Mouse (Mus musculus) limb, embryonic 12.5 days (tissue): ENCODE data around the gene Aif1l. TPM values are rescaled to one million over a fixed set of nuclear protein-coding genes. Genes with fewer than 3 reads are reported as not detected.

ENCODE experiments used
- ATAC-seq: fragments of 200-750 bp; cut with Nextera tagmentation; 2 replicates; pipeline ENCODE4 v1.8.0; 2017; ENCODE audit warnings: low read depth, moderate TSS enrichment; ENCODE audit not compliant: insufficient number of reproducible peaks, insufficient read depth, low FRiP score, low TSS enrichment
- H3K27ac ChIP-seq: fragments of 300-500 bp; sonication (generic); 2 replicates; pipeline ENCODE4 v1.5.1; 2016; ENCODE audit warnings: mild to moderate bottlenecking, moderate library complexity
- H3K27me3 ChIP-seq: fragments of 300-500 bp; sonication (generic); 2 replicates; pipeline ENCODE4 v1.6.1; 2016; ENCODE audit warnings: mild to moderate bottlenecking, moderate library complexity
- H3K36me3 ChIP-seq: fragments of 300-500 bp; sonication (generic); 2 replicates; pipeline ENCODE4 v1.6.1; 2016; ENCODE audit warnings: mild to moderate bottlenecking, moderate library complexity
- H3K4me1 ChIP-seq: fragments of 300-500 bp; sonication (generic); replicated peaks from 2 replicates; pipeline ENCODE4 v1.6.1; 2016
- H3K4me2 ChIP-seq: fragments of 300-500 bp; sonication (generic); 2 replicates; pipeline ENCODE4 v1.6.1; 2016; ENCODE audit warnings: mild to moderate bottlenecking, moderate library complexity
- H3K4me3 ChIP-seq: fragments of 300-500 bp; sonication (generic); replicated peaks from 2 replicates; pipeline ENCODE4 v1.5.1; 2016; ENCODE audit warnings: mild to moderate bottlenecking
- H3K9ac ChIP-seq: fragments of 300-500 bp; sonication (generic); replicated peaks from 2 replicates; pipeline ENCODE4 v1.6.1; 2016; ENCODE audit warnings: mild to moderate bottlenecking, moderate library complexity
- H3K9me3 ChIP-seq: fragments of 300-500 bp; sonication (generic); 2 replicates; pipeline ENCODE4 v1.6.1; 2016; ENCODE audit warnings: mild to moderate bottlenecking, moderate library complexity
- WGBS: fragments of 180-500 bp; shearing (Covaris S2); methylation state at CpG from one replicate; pipeline ENCODE4 v1.1.7; 2016; 5-methylcytosine and 5-hydroxymethylcytosine counted together
- polyA plus RNA-seq: library from polyadenylated mRNA; unstranded; fragments of >200 nt; fragmentation: Nextera tagmentation; extraction: Ambion mirVana; gene quantifications from 2 replicates; pipeline ENCODE4 v1.2.1, GENCODE M21; 2016

Aif1l gene
- polyA plus RNA-seq, 1 experiment from 2014 or later = 100 TPM

DNA sequence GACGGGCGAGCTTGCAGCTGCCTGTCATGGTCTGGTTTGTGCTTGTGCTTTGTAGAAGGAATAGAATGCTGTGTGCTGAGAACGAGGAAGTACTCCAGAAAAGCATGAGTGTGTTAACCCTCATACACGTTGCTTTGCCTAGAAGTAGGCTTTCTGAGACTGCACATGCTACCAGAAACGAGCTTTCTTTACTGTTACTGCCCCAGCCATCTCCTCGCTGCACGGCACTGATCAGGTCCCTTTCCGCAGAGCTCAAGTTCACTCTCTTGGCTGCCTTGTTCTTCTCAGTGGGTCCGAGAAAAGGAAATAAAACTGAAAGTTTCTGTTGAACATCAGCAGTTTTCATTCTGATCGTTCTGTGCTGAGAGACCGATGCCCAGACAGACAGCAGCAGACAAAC, 58.8 kb downstream of the Aif1l start:
- H3K36me3 ChIP-seq = peaks cover 91% of the 10 kb centered on the region
- H3K27ac ChIP-seq = no peak overlapping the region
- H3K4me1 ChIP-seq = no peaks in the 10 kb centered on the region
- no peak for ATAC-seq
- H3K9ac ChIP-seq = no peak overlapping the region
- H3K4me3 ChIP-seq = no peak overlapping the region
- H3K9me3 ChIP-seq = no peaks in the 10 kb centered on the region
- H3K27me3 ChIP-seq = no peaks in the 10 kb centered on the region
- H3K4me2 ChIP-seq = no peak overlapping the region
- 89% methylated on average over 11 of the region's 11 CpGs for WGBS

GRCm38 (mm10) chr2:32019704-32020103, 69.8 kb downstream of the Aif1l start:
- Histone ChIP-seq H3K4me1 (no peaks in the 10 kb centered on the region), H3K9ac (no peak overlapping the region), H3K27ac (no peak overlapping the region), H3K9me3 (no peaks in the 10 kb centered on the region), H3K27me3 (no peaks in the 10 kb centered on the region), H3K36me3 (peaks cover 95% of the 10 kb centered on the region), H3K4me2 (no peak overlapping the region), H3K4me3 (no peak overlapping the region)
- WGBS = 85% methylated on average over 4 of the region's 4 CpGs
- no peak for ATAC-seq

DNA sequence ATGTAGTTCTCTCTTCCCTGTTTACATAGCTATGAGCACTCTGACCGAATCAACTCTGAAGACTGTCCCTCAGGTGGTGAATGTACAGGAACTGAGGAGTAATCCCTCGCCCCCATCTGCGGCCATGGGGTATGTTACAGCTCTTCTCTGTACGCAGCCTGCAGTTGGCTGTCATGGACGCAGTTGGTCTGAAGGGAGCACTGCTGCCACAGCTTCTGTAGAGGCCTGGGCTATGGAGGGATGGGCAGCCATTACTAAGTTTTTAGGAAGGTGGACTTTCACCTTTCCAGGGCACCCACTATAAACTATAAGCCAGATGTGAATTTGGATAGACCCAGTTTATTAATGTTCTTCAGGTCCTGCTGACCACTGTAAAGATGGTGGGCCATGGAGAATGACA, 70.3 kb downstream of the Aif1l start:
- no peak overlapping the region for H3K4me2 ChIP-seq
- no peaks in the 10 kb centered on the region for H3K4me1 ChIP-seq
- no peak overlapping the region for H3K4me3 ChIP-seq
- WGBS = 94% methylated on average over 5 of the region's 5 CpGs
- ATAC-seq = no peak
- H3K36me3 ChIP-seq = peaks cover 95% of the 10 kb centered on the region
- H3K27ac ChIP-seq = no peak overlapping the region
- H3K27me3 ChIP-seq = no peaks in the 10 kb centered on the region
- no peak overlapping the region for H3K9ac ChIP-seq
- no peaks in the 10 kb centered on the region for H3K9me3 ChIP-seq

Other genes with a start within 250 kb of the Aif1l start
- 0.20 and 0.34 TPM in 2 replicates for gene Qrfp, start 139.6 kb upstream of the Aif1l start, polyA plus RNA-seq
- gene Fibcd1, start 104.1 kb upstream of the Aif1l start, polyA plus RNA-seq = 0.06 and 0.13 TPM in 2 replicates
- gene Lamc3, start 62.8 kb upstream of the Aif1l start, polyA plus RNA-seq = 0.21 and 0.38 TPM in 2 replicates
- gene Nup214, start 24.3 kb downstream of the Aif1l start, polyA plus RNA-seq = 76.4 and 87.4 TPM in 2 replicates
- 4.0 and 4.4 TPM in 2 replicates for gene Fam78a, start 134.7 kb downstream of the Aif1l start, polyA plus RNA-seq
- gene Plpp7, start 145.4 kb downstream of the Aif1l start, polyA plus RNA-seq = 5.0 and 5.7 TPM in 2 replicates
- 69.2 and 89.9 TPM in 2 replicates for gene Prrc2b, start 200.9 kb downstream of the Aif1l start, polyA plus RNA-seq